Mouse (Mus musculus) thymus, postnatal 36 days (tissue): ENCODE measurements around the gene Vcl.

ENCODE experiments used
- DNase-seq, 2 experiments: peaks; one replicate each; pipeline ENCODE4 v3.0.0; 2022; ENCODE audit warnings: mixed read lengths in 2 of 2

Gene Vcl

DNA sequence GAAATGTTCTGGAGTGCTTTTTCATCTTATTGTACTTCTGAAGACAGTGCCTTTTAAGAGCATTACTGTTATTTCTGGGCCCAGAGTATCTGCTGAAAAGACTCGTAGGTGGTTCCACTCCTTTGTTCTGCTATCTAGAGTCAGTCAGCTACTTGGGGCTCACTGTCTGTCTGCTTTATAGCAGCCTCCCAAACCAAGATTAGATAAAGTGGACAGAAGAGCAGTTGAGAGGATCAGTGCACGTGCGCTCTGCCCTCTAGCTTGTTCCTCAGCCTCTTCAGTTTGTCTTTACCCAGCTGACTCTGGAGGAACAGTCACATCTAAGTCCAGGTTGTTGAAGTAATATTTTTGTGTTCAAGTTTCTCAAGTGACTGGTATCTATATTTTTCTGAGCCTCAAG lies 144.8 kb downstream of the Vcl start:
- no peak for DNase-seq

GRCm38 (mm10) chr14:21074398-21075320 lies 145.5 kb downstream of the Vcl start:
- no peak for DNase-seq

- DNase-seq: peak; percentile 89 to 90
Measured at GRCm38 (mm10) chr14:21075751-21076500, 146.7 kb downstream of the Vcl start.

DNA sequence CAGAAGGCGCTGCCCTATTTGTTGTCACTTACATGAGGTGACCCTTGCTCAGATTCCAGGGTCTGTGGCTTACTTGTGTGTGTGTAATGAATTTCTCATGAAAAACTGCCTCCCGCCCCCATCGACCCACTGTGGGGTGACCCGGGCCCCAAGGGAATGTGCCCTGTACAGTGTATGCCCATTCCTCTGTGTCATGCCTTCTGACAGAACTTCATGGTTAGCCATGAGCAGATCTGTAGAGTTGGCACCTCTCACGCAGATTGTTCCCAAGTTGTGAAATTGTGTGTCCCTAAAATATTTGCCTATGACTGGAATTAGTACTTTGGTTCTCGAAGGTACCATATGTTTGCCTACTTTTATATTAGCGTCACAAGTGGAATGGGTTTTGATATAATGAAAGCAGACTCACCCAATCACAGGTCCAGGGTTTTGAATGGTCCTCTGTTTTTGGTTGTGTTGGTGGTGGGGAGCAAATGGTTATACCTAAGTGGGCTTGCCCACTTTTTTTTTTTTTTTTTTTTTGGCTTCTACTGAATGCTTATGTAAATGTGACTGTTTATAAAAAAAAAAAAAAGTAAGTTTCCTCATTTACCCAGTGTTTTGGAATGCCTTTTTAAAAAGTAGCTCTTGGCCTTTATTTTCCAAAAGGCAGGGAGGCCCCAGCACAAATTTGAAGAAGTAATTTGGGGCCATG lies 147.4 kb downstream of the Vcl start:
- DNase-seq: peak in 1 of 2 experiments; percentile 16

DNA sequence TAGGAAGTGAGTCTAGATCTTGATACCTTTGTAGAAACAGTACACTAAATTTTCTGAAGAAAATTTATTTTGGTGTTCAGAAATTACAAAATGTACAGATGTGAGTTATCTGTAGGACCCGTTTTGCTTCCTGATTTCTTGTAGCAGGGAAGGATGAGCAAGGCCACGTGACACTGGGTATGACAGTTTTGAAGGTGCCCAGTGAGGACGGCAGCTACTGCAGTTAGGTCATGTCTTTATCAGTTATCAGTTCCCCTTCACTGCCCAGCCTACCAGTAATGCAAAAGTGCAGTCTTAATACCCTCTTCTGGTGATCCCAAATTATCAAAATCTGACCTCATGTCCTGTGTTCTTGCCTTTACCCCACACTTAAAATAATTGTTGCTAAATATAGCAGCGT lies 148.7 kb downstream of the Vcl start:
- no peak for DNase-seq

GRCm38 (mm10) chr14:21078511-21078910 lies 149.3 kb downstream of the Vcl start:
- DNase-seq: no peak

- DNase-seq: no peak
Measured at GRCm38 (mm10) chr14:21082823-21083222, 153.6 kb downstream of the Vcl start.
